7 mouse cellular contexts compared by ENCODE assay signal in the genomic region with DNA sequence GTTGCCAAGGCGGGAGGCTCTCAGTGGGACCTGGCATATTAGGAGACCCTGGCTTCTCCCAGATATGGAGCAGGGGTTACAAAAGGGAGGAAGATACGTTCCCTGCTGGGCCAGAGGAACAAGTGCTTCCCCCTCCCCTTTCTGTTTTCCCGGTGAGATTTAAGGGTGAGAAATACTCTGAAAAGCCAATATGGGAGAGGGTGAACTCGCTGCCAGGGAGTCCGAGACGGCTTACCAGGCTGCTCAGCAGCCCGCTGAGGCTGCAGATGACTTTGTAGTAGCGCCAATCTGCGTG. TPM values are rescaled to one million over a fixed set of nuclear protein-coding genes. Genes with fewer than 3 reads are reported as not detected.
A peak's percentile ranks its signal among the peaks of the same experiment; 100 is the strongest.
DNase-seq lines count a peak whose midpoint lies in the region; ATAC-seq and TF ChIP-seq lines count a peak whose summit lies in the region.

No protein-coding gene starts in this region.

- 12% methylated on average over 9 of the region's 9 CpGs for WGBS in lung, adult 2 months
- WGBS in forebrain, embryonic 12.5 days = 6% methylated on average over 9 of the region's 9 CpGs
- 22% methylated on average over 9 of the region's 9 CpGs for WGBS in intestine, embryonic 16.5 days
- WGBS in neural tube, embryonic 14.5 days = 9% methylated on average over 9 of the region's 9 CpGs

- peak overlapping the region; percentile 49 for H3K4me3 ChIP-seq in lung, adult 2 months (replicated peaks; ENCODE audit: extremely low read depth, low read depth, low read length)
- H3K4me3 ChIP-seq in forebrain, embryonic 12.5 days (replicated peaks) = peak overlapping the region; percentile 38
- peak overlapping the region; percentile 38 for H3K4me3 ChIP-seq in intestine, embryonic 16.5 days (ENCODE audit: low read length)
- H3K4me3 ChIP-seq in neural tube, embryonic 14.5 days (ENCODE audit: low read depth, low read length) = peak overlapping the region; percentile 25

- H3K9me3 ChIP-seq in forebrain, embryonic 12.5 days = no peaks in the 10 kb centered on the region
- no peaks in the 10 kb centered on the region for H3K9me3 ChIP-seq in intestine, embryonic 16.5 days (ENCODE audit: control insufficient read depth, low read length)
- H3K9me3 ChIP-seq in neural tube, embryonic 14.5 days (ENCODE audit: control insufficient read depth, low read length) = no peaks in the 10 kb centered on the region

- peak overlapping the region; percentile 63 for H3K27ac ChIP-seq in forebrain, embryonic 12.5 days
- H3K27ac ChIP-seq in intestine, embryonic 16.5 days (ENCODE audit: low read length) = no peak overlapping the region
- peak overlapping the region; percentile 67 for H3K27ac ChIP-seq in neural tube, embryonic 14.5 days (ENCODE audit: low read depth, low read length)

- no peak for TF ChIP-seq CTCF in lung, adult 2 months (IDR thresholded peaks at IDR 0.05; ENCODE audit: insufficient read depth, low read length)

- peaks cover 13% of the 10 kb centered on the region for H3K27me3 ChIP-seq in forebrain, embryonic 12.5 days
- no peaks in the 10 kb centered on the region for H3K27me3 ChIP-seq in intestine, embryonic 16.5 days (replicated peaks; ENCODE audit: control insufficient read depth, insufficient read depth, low read length)
- no peaks in the 10 kb centered on the region for H3K27me3 ChIP-seq in neural tube, embryonic 14.5 days (ENCODE audit: control insufficient read depth, insufficient read depth, low read length)

- H3K4me2 ChIP-seq in forebrain, embryonic 12.5 days = peak overlapping the region; percentile 75
- peak overlapping the region; percentile 57 for H3K4me2 ChIP-seq in intestine, embryonic 16.5 days (ENCODE audit: low read depth, low read length)
- H3K4me2 ChIP-seq in neural tube, embryonic 14.5 days (ENCODE audit: low read depth, low read length) = peak overlapping the region; percentile 60

- H3K9ac ChIP-seq in forebrain, embryonic 12.5 days = peak overlapping the region; percentile 45
- H3K9ac ChIP-seq in intestine, embryonic 16.5 days (ENCODE audit: low read depth, low read length) = peak overlapping the region; percentile 41
- peak overlapping the region; percentile 41 for H3K9ac ChIP-seq in neural tube, embryonic 14.5 days (replicated peaks; ENCODE audit: low read depth, low read length)

- TF ChIP-seq POLR2A in lung, adult 2 months (IDR thresholded peaks at IDR 0.05; ENCODE audit: borderline replicate concordance, extremely low read depth, low read depth, low read length) = no peak

- DNase-seq in lung, adult 2 months = no peak
- no peak for DNase-seq in lung, postnatal 14 days
- no peak for DNase-seq in gastrocnemius, postnatal 4 days (ENCODE audit: low spot score in 2 of 2)
- no peak for DNase-seq in adrenal gland, postnatal 36 days

- peaks cover 8% of the 10 kb centered on the region for H3K4me1 ChIP-seq in lung, adult 2 months (ENCODE audit: control insufficient read depth, insufficient read depth, low read length)
- H3K4me1 ChIP-seq in forebrain, embryonic 12.5 days = peaks cover 21% of the 10 kb centered on the region
- H3K4me1 ChIP-seq in intestine, embryonic 16.5 days (ENCODE audit: control insufficient read depth, insufficient read depth, low read length) = peaks cover 25% of the 10 kb centered on the region
- H3K4me1 ChIP-seq in neural tube, embryonic 14.5 days (ENCODE audit: control insufficient read depth, insufficient read depth, low read length) = peaks cover 21% of the 10 kb centered on the region

- H3K36me3 ChIP-seq in forebrain, embryonic 12.5 days (replicated peaks) = no peaks in the 10 kb centered on the region
- H3K36me3 ChIP-seq in intestine, embryonic 16.5 days (ENCODE audit: control insufficient read depth, insufficient read depth, low read length) = no peaks in the 10 kb centered on the region
- no peaks in the 10 kb centered on the region for H3K36me3 ChIP-seq in neural tube, embryonic 14.5 days (ENCODE audit: control insufficient read depth, insufficient read depth, low read length)

- ATAC-seq in forebrain, embryonic 12.5 days (ENCODE audit: low FRiP score) = no peak
- ATAC-seq in intestine, embryonic 16.5 days = peak; percentile 21; the same call in 1 of the 2 replicates
- ATAC-seq in neural tube, embryonic 14.5 days (ENCODE audit: low read depth) = no peak

RNA-seq across cellular contexts. Expression of a gene that starts 26.7 kb away (rescaled TPM):
- polyA plus RNA-seq in lung, adult 2 months (2012; rRNA removed) = 38.8 and 85.2 TPM in 2 replicates
- polyA plus RNA-seq in forebrain, embryonic 12.5 days (2016; fragmentation: Nextera tagmentation; extraction: Ambion mirVana) = 1,267 and 1,277 TPM in 2 replicates
- polyA plus RNA-seq in intestine, embryonic 16.5 days (2015; fragmentation: Nextera tagmentation; extraction: Ambion mirVana) = 1,041 and 1,116 TPM in 2 replicates
- polyA plus RNA-seq in neural tube, embryonic 14.5 days (2014; fragmentation: Nextera tagmentation; extraction: Ambion mirVana) = 3,412 and 3,701 TPM in 2 replicates
- total RNA-seq in gastrocnemius, postnatal 4 days (2021) = 100 to 1,000 TPM; 356 to 375 TPM
- 100 to 1,000 TPM; 420 to 539 TPM for total RNA-seq in adrenal gland, postnatal 36 days (2021)

RNA-seq across cellular contexts. Expression of a gene that starts 45.8 kb away (rescaled TPM):
- polyA plus RNA-seq in lung, adult 2 months (2012; rRNA removed) = not detected in 2 replicates
- not detected in 2 replicates for polyA plus RNA-seq in forebrain, embryonic 12.5 days (2016; fragmentation: Nextera tagmentation; extraction: Ambion mirVana)
- not detected in 2 replicates for polyA plus RNA-seq in intestine, embryonic 16.5 days (2015; fragmentation: Nextera tagmentation; extraction: Ambion mirVana)
- polyA plus RNA-seq in neural tube, embryonic 14.5 days (2014; fragmentation: Nextera tagmentation; extraction: Ambion mirVana) = not detected in 2 replicates
- not detected for total RNA-seq in gastrocnemius, postnatal 4 days (2021)
- total RNA-seq in adrenal gland, postnatal 36 days (2021) = not detected

Comparison
In these comparisons a context has a peak if more than half of its experiments do, and no peak if none do; other contexts are left out.
1. RNA of a gene that starts 26.7 kb away (polyA plus RNA-seq): 3,412 to 3,701 TPM in neural tube, embryonic 14.5 days, 1,267 to 1,277 TPM in forebrain, embryonic 12.5 days and 1,041 to 1,116 TPM in intestine, embryonic 16.5 days; 38.8 to 85.2 TPM in lung, adult 2 months; every median in the first group is over 10 times any median in the second.
2. Peak in every context shown above with its lines, with median percentiles within 50 percentile points of each other: H3K4me3 ChIP-seq, H3K4me2 ChIP-seq and H3K9ac ChIP-seq.